Mouse (Mus musculus) retina, postnatal 1 day (tissue): ENCODE measurements at regions not wholly inside any gene's neighbourhood (a gene's known extent, or its start where the extent isn't known, plus 50 kb on each side); places are given as distances from the start of the nearest gene placed in this dataset.

Source experiments
- DNase-seq: peaks from one replicate; pipeline ENCODE4 v3.0.0-alpha.2; 2012

GRCm38 (mm10) chr14:71230484-71231188 is 631.0 kb upstream of the Fam160b2 start:
- DNase-seq, result no peak

- DNase-seq, result no peak
Measured at GRCm38 (mm10) chr14:71229955-71230354, 630.3 kb upstream of the Fam160b2 start.

- peak; percentile 22 for DNase-seq
Measured at GRCm38 (mm10) chr14:71228894-71229446, 629.3 kb upstream of the Fam160b2 start.

- no peak for DNase-seq
Measured at GRCm38 (mm10) chr14:71217041-71217440, 617.4 kb upstream of the Fam160b2 start.

GRCm38 (mm10) chr14:71211359-71211978 is 611.8 kb upstream of the Fam160b2 start:
- DNase-seq, result no peak

- no peak for DNase-seq
Measured at GRCm38 (mm10) chr14:71203459-71203858, 603.8 kb upstream of the Fam160b2 start.

GRCm38 (mm10) chr14:71200917-71201316 is 601.3 kb upstream of the Fam160b2 start:
- DNase-seq, result no peak

GRCm38 (mm10) chr14:71199178-71199879 is 599.7 kb upstream of the Fam160b2 start:
- peak; percentile 10 for DNase-seq

GRCm38 (mm10) chr14:71194219-71194618 is 594.6 kb upstream of the Fam160b2 start:
- DNase-seq, result no peak

- no peak for DNase-seq
Measured at GRCm38 (mm10) chr14:71192486-71192885, 592.9 kb upstream of the Fam160b2 start.

GRCm38 (mm10) chr14:71189360-71189759 is 589.7 kb upstream of the Fam160b2 start:
- no peak for DNase-seq

- DNase-seq, result no peak
Measured at GRCm38 (mm10) chr14:71177341-71177740, 577.7 kb upstream of the Fam160b2 start.

- no peak for DNase-seq
Measured at GRCm38 (mm10) chr14:71174175-71174574, 574.5 kb upstream of the Fam160b2 start.

GRCm38 (mm10) chr14:71159556-71159955 is 559.9 kb upstream of the Fam160b2 start:
- no peak for DNase-seq

- no peak for DNase-seq
Measured at GRCm38 (mm10) chr14:71142465-71142864, 542.8 kb upstream of the Fam160b2 start.

- peak; percentile 89 for DNase-seq
Measured at GRCm38 (mm10) chr14:71129771-71130211, 530.2 kb upstream of the Fam160b2 start.

GRCm38 (mm10) chr14:71128495-71128894 is 528.9 kb upstream of the Fam160b2 start:
- DNase-seq, result peak; percentile 17

GRCm38 (mm10) chr14:71118681-71119080 is 519.0 kb upstream of the Fam160b2 start:
- no peak for DNase-seq

- DNase-seq, result peak; percentile 49
Measured at GRCm38 (mm10) chr14:71115798-71116432, 516.3 kb upstream of the Fam160b2 start.

- peak; percentile 34 for DNase-seq
Measured at GRCm38 (mm10) chr14:71115095-71115797, 515.6 kb upstream of the Fam160b2 start.

- no peak for DNase-seq
Measured at GRCm38 (mm10) chr14:71113198-71113597, 513.6 kb upstream of the Fam160b2 start.

- DNase-seq, result no peak
Measured at GRCm38 (mm10) chr14:71104617-71105016, 505.0 kb upstream of the Fam160b2 start.
